Mouse (Mus musculus) megakaryocyte-erythroid progenitor cell, adult 5-6 weeks (primary cell): ENCODE measurements around the gene Card10. TPM values are rescaled to one million over a fixed set of nuclear protein-coding genes. Genes with fewer than 3 reads are reported as not detected.

ENCODE experiments used
- ATAC-seq: replicated peaks from 2 replicates; pipeline ENCODE4 v1.8.0; 2016; ENCODE audit warnings: mild to moderate bottlenecking, inconsistent platforms; ENCODE audit not compliant: severe bottlenecking, poor library complexity, low FRiP score, low TSS enrichment
- total RNA-seq, 2 experiments: library from RNA; stranded (forward) in 1 of 2; stranded (reverse) in 1 of 2; fragments of 200-1000, 215-1000 nt in 1 of 2; fragments of >200 nt in 1 of 2; fragmentation: Nextera tagmentation in 1 of 2; gene quantifications; 2 replicates each; pipeline ENCODE4 v1.2.3; 2014 to 2017

The Card10 gene
- total RNA-seq, 2 experiments from 2014 or later, result not detected

DNA sequence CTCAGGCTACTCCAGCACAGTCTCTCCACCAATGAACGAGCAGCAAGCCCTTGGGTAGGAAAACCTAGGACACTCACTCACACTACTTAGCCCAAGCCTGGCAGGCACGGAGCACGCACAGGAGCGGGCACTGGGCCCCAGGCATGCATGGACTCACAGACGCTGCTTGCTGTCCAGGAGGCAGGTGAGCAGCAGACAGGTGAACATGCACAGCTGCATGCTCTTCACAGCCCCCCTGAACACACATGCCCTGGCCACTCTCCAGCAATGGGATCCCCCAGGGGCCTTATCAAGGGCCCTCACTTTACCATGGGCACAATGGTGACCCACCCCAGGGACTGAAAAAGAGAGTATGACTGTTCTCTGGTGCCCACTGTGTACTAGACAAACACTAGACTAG, 23.2 kb downstream of the Card10 start:
- no peak for ATAC-seq

DNA sequence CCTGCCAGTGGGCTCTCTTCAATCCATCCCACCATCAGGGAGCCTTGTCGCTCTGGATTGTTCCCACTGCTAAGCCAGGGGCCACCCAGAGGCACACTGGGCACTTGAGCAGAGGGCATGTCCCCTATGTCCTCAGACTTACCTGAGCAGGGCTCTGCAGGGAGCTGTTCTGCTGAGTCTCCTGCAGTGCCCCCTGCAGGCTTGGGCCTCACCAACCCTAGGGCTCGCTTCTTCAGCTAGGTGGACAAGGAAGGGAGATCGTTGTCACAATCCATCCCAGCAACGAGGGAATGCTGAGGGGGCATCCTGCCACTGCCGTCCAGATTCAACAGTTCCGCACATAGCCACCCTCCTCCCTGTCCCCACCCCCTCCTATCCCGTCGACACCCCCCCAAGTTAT, 23.6 kb downstream of the Card10 start:
- no peak for ATAC-seq

DNA sequence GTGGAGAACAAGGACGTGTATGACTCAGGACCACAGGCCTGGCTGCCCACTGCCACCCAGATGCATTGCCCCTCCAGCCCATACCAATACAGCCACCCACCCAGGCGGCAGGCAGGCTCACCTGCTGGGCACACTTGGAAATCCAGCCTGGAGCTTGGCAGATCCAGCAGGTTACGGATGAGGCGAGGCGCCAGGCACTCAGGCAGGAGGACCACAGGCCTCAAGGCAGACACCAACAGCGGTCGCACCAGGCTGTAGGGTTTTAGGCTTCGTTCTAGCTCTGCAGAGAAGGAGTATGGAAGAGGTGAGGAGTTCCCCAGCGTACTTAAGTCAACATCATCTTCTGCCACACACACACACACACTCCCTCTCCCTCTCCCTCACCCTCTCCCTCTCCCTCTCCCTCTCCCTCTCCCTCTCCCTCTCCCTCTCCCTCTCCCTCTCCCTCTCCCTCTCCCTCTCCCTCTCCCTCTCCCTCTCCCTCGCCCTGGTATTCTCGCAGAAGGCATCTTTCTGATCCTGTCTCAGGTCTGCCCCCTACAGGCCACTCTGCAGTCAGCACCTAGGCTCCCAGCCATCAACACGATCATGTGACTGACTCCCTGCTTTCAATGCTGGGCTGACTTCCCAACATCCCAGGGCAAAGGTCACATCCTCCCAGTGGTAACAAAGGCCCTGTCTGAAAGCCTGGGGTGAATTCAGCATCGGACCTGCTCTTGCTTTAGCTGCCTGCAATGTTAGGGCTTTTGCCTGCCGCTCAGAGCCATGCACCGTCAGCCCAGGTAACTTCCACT, 24.6 kb downstream of the Card10 start:
- peak; percentile 62; the same call in 1 of the 2 replicates for ATAC-seq

DNA sequence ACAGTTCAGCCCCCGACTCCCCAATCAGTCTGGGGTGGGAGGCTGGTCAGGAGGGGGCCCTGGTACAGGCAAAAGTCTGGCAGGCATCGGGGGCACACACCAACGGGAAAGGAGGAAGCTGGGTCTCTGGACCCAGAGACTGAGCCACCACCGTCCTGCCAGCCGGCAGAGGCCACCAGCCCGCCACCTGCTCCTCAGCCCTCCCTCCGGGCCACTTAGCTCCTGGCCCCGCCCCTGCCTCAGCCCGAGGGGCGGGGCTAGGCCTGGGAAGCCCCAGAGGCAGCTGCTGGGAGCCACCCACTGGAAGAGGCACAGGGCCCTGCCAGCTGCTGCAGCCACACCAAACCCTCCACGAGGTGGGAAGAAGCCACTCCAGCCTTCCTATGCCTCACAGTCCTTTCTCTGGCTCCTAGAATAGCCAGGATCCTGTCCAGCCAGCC, 29.5 kb downstream of the Card10 start, which contains the start of gene Mfng:
TSS of gene Mfng (minus strand) at position 186 of the 440 bp plus-strand sequence.
- peak; percentile 95 for ATAC-seq

GRCm38 (mm10) chr15:78772856-78773255, 30.0 kb downstream of the Card10 start:
- ATAC-seq, result no peak

DNA sequence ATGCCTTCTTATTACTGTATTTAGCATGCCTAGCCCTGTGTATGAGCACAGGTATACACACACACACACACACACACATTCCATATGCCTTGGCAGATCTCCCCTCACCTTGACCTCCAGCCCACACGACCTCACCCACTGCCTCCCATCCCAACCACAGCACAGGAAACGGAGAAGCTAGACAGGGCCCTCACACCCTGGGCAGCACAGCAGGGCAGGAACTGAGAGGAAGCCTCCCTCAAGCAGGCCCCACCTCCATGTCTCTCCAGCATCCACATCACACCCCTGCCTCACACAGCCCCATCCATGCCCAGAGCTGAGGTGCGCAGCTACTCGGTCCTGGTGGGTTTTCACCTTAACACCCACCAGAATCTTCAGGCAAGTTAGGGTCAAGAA, 30.5 kb downstream of the Card10 start:
- 0 out of 2 replicates have a peak, but pooled peaks have one; percentile 29 for ATAC-seq

GRCm38 (mm10) chr15:78771531-78772367, 31.1 kb downstream of the Card10 start:
- ATAC-seq, result no peak

- no peak for ATAC-seq
These were observed 31.9 kb downstream of the Card10 start for GRCm38 (mm10) chr15:78770983-78771355.

DNA sequence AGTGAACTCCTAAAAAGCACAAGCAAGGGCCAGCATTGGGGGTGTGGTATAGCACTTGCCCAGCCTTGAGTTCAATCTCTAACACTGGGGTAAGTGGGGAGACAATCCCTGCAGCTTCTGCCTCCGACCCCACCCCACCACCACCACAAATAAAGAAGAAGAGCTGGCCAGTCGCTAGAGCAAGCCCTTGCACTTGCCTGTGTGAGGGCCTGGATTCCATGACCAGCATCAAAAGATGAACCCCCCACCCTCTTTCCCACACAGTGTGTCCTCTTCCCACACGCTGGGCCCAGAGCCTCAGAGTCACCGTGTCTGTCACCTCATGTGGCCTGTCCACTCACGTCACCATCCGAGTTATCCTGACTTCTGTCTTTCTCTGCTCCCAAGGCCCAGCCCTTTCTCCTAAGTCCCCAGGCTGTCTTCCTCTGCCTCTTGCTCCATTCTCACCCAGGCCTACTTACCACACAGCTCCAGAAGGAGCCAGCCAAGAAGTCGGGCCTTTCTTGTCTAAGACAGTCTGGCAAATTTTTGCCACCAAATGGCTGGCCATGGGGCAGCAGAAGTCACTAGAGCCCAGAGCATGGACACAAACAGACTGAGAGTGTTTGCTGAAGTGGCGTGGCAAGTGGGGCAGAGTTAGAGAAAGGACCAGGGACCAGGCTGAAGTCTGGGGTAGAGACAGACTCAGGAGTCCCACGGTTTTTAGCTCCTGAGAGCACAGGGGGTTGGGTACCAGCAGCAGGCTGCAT, 32.4 kb downstream of the Card10 start:
- no peak for ATAC-seq

DNA sequence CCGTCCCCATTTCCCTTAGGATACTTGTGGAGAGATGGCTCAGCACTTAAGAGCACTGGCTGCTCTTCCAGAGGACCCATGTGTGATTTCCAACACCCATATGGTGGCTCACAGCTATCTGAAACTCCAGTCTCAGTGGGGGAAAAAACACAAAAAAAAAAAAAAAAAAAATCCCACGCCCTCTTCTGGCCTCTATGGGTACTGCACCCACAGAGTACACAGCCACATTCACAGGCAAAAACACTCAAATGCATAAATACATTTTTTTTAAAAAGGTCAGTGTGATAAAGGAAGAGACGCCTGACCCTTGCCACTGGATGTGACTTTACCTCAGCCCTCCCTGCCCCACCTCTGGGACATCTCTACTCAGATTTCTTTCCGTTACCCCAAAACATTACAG, 33.8 kb downstream of the Card10 start:
- ATAC-seq, result no peak

GRCm38 (mm10) chr15:78763704-78764103, 39.1 kb downstream of the Card10 start:
- ATAC-seq, result no peak

- no peak for ATAC-seq
These were observed 39.6 kb downstream of the Card10 start for GRCm38 (mm10) chr15:78763210-78763609.

- no peak for ATAC-seq
These were observed 41.7 kb downstream of the Card10 start for GRCm38 (mm10) chr15:78761112-78761511.

- ATAC-seq, result no peak
These were observed 44.7 kb downstream of the Card10 start for GRCm38 (mm10) chr15:78758132-78758531.

DNA sequence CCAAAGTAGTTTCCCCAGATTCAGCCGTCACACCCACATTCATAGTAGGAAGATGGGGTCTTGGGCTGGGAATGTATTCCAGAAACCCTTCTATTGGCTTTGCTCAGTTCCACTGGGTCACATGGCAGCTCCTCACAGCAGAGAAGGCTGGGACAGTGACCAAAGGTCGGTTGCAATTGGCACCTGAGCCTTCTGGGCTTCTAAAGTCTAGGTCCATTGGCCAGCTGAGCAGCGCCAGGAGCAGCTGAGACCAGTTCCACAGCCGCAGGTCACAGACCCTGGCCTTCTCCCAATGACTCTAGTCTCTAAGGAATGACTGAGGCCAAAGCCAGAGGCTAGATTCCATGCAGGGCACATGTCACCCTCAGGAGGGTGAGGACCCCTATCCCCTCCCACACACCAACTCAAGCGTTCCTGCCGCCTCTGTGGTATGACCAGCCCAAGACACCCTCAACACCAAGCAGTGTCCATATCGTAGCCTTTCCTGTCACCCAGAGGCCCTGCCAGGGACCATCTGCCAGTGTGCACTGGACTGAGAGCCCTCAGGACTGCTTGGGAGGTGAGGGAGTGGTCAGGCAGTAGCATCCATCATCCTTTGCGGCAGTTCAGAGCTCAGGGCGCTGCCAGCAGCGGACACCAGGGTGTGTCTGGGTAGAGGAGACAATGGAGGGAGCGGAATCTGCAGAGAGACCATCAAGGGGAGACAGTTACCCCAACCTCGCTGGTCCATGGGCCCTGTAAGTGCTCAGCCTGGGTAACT, 46.7 kb downstream of the Card10 start:
- ATAC-seq, result no peak

DNA sequence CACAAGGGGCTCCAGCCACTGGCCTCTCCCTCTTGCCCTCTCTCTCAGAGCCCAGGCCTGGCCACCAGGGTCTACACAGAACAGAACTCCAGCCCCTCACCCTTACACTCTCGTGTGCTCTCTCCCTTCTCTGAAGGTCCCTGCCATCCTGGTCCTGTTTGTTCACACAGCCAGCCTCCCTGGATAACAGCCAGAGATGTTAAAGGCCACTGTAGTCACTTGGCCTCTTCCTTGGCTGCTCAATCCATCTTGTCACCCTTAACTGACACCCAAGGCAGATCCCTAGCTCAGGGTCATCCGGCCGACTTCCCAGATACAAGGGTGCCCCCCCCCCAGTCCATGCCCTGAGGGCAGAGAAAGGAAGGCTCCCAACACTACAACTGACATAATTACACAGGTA, 47.6 kb downstream of the Card10 start:
- no peak for ATAC-seq

GRCm38 (mm10) chr15:78754144-78754543, 48.7 kb downstream of the Card10 start:
- ATAC-seq, result no peak

GRCm38 (mm10) chr15:78752991-78753390, 49.9 kb downstream of the Card10 start:
- no peak for ATAC-seq
